Mouse (Mus musculus): ENCODE measurements at regions not wholly inside any gene's neighbourhood (a gene's known extent, or its start where the extent isn't known, plus 50 kb on each side); places are given as distances from the start of the nearest gene placed in this dataset.

- TF ChIP-seq GATA1 (IDR thresholded peaks at IDR 0.05; ENCODE audit: borderline replicate concordance, low read length) (no peak), FLI1 (IDR thresholded peaks at IDR 0.05; ENCODE audit: low read length) (no peak)
These were observed 85.2 kb upstream of the Ube2e1 start for GRCm38 (mm10) chr14:18416839-18417238.
